ENCODE assay signal across 31 mouse cellular contexts in genomic region chr1:60884611-60885010, GRCm38 (mm10). TPM values are rescaled to one million over a fixed set of nuclear protein-coding genes. Genes with fewer than 3 reads are reported as not detected.
"Had no signal": no experiment of that assay in that cellular context is flagged by ENCODE, and none has a peak within 500 bp of the region (broad histone marks: within the 10 kb centered on the region; RNA-seq: fewer than 3 reads in every experiment).

No protein-coding gene starts in this region.

- H3K36me3 ChIP-seq: embryonic facial prominence, embryonic 10.5 days; embryonic facial prominence, embryonic 12.5 days; embryonic facial prominence, embryonic 13.5 days; embryonic facial prominence, embryonic 15.5 days; forebrain, embryonic 10.5 days; forebrain, embryonic 12.5 days; forebrain, embryonic 15.5 days; heart, embryonic 10.5 days had no signal

- H3K4me3 ChIP-seq: embryonic facial prominence, embryonic 10.5 days; embryonic facial prominence, embryonic 12.5 days; embryonic facial prominence, embryonic 13.5 days; embryonic facial prominence, embryonic 15.5 days; erythroblast, embryonic 14.5 days; forebrain, embryonic 10.5 days; forebrain, embryonic 12.5 days; forebrain, embryonic 13.5 days; forebrain, embryonic 15.5 days; gastrocnemius, adult 2 months; heart, adult 2 months; heart, embryonic 10.5 days had no signal

- H3K4me2 ChIP-seq: embryonic facial prominence, embryonic 12.5 days; embryonic facial prominence, embryonic 13.5 days; embryonic facial prominence, embryonic 15.5 days; forebrain, embryonic 12.5 days; forebrain, embryonic 13.5 days; forebrain, embryonic 15.5 days had no signal

- DNase-seq: cerebellum, adult 8-10 months; cerebellum, adult 9-11 months; cerebellum, postnatal 14 days; cerebellum, postnatal 36 days; embryo, embryonic 11 days; forebrain, postnatal 0 days; gastrocnemius, adult 2 months; gastrocnemius, postnatal 10 days; gastrocnemius, postnatal 14 days; gastrocnemius, postnatal 25 days; gastrocnemius, postnatal 36 days; heart, adult 11 months; heart, adult 18-20 months; heart, adult 2 months had no signal

- H3K9me3 ChIP-seq: embryonic facial prominence, embryonic 10.5 days; embryonic facial prominence, embryonic 12.5 days; embryonic facial prominence, embryonic 13.5 days; embryonic facial prominence, embryonic 15.5 days; forebrain, embryonic 10.5 days; forebrain, embryonic 12.5 days; forebrain, embryonic 13.5 days; forebrain, embryonic 15.5 days; heart, embryonic 10.5 days had no signal

- ATAC-seq: forebrain, embryonic 13.5 days; forebrain, embryonic 14.5 days; forebrain, embryonic 15.5 days; forebrain, embryonic 16.5 days; forebrain, postnatal 0 days had no signal

- H3K4me1 ChIP-seq: embryonic facial prominence, embryonic 10.5 days; embryonic facial prominence, embryonic 12.5 days; embryonic facial prominence, embryonic 13.5 days; embryonic facial prominence, embryonic 15.5 days; forebrain, embryonic 10.5 days; forebrain, embryonic 12.5 days; forebrain, embryonic 13.5 days; heart, embryonic 10.5 days had no signal

- H3K27ac ChIP-seq: embryonic facial prominence, embryonic 10.5 days; embryonic facial prominence, embryonic 12.5 days; embryonic facial prominence, embryonic 13.5 days; embryonic facial prominence, embryonic 15.5 days; forebrain, embryonic 10.5 days; forebrain, embryonic 12.5 days; forebrain, embryonic 13.5 days; forebrain, embryonic 15.5 days; gastrocnemius, adult 2 months; heart, adult 2 months; heart, embryonic 10.5 days had no signal

- H3K27me3 ChIP-seq: embryonic facial prominence, embryonic 12.5 days; embryonic facial prominence, embryonic 13.5 days; embryonic facial prominence, embryonic 15.5 days; forebrain, embryonic 12.5 days; forebrain, embryonic 13.5 days; forebrain, embryonic 15.5 days had no signal

- H3K9ac ChIP-seq: embryonic facial prominence, embryonic 12.5 days; embryonic facial prominence, embryonic 13.5 days; embryonic facial prominence, embryonic 15.5 days; forebrain, embryonic 12.5 days; forebrain, embryonic 13.5 days; forebrain, embryonic 15.5 days; forebrain, postnatal 0 days had no signal

RNA-seq across cellular contexts. Expression of gene Ctla4, which starts 2.2 kb away (rescaled TPM):
- polyA plus RNA-seq: embryonic facial prominence, embryonic 10.5 days; embryonic facial prominence, embryonic 11.5 days; embryonic facial prominence, embryonic 12.5 days; embryonic facial prominence, embryonic 13.5 days; embryonic facial prominence, embryonic 14.5 days; embryonic facial prominence, embryonic 15.5 days; erythroblast, embryonic 14.5 days; forebrain, embryonic 10.5 days; forebrain, embryonic 11.5 days; forebrain, embryonic 12.5 days; forebrain, embryonic 13.5 days; forebrain, embryonic 14.5 days; forebrain, embryonic 15.5 days; forebrain, embryonic 16.5 days; forebrain, postnatal 0 days; frontal cortex, adult 2 months; gonadal fat pad, adult 2 months; heart, embryonic 10.5 days had no signal
